Mouse (Mus musculus) midbrain, embryonic 13.5 days (tissue): ENCODE measurements around the gene Gapt. TPM values are rescaled to one million over a fixed set of nuclear protein-coding genes. Genes with fewer than 3 reads are reported as not detected.

Experiments
- ATAC-seq: fragments of 200-750 bp; cut with Nextera tagmentation; 2 replicates; pipeline ENCODE4 v1.8.0; 2017; ENCODE audit warnings: mild to moderate bottlenecking, moderate TSS enrichment, moderate library complexity
- H3K27ac ChIP-seq: fragments of 300-500 bp; sonication (generic); 2 replicates; pipeline ENCODE4 v1.5.1; 2015; ENCODE audit warnings: inconsistent platforms, mild to moderate bottlenecking, moderate library complexity
- H3K27me3 ChIP-seq: fragments of 300-500 bp; sonication (generic); 2 replicates; pipeline ENCODE4 v1.6.1; 2015; ENCODE audit warnings: mild to moderate bottlenecking, inconsistent platforms
- H3K36me3 ChIP-seq: fragments of 300-500 bp; sonication (generic); 2 replicates; pipeline ENCODE4 v1.6.1; 2015; ENCODE audit warnings: mild to moderate bottlenecking, inconsistent platforms
- H3K4me1 ChIP-seq: fragments of 300-500 bp; sonication (generic); replicated peaks from 2 replicates; pipeline ENCODE4 v1.6.1; 2015; ENCODE audit warnings: inconsistent platforms
- H3K4me2 ChIP-seq: fragments of 300-500 bp; sonication (generic); replicated peaks from 2 replicates; pipeline ENCODE4 v1.6.1; 2015; ENCODE audit warnings: moderate library complexity, mild to moderate bottlenecking, inconsistent platforms
- H3K4me3 ChIP-seq: fragments of 300-500 bp; sonication (generic); replicated peaks from 2 replicates; pipeline ENCODE4 v1.5.1; 2015; ENCODE audit warnings: mild to moderate bottlenecking, inconsistent platforms
- H3K9ac ChIP-seq: fragments of 300-500 bp; sonication (generic); replicated peaks from 2 replicates; pipeline ENCODE4 v1.6.1; 2015; ENCODE audit warnings: mild to moderate bottlenecking, inconsistent platforms
- H3K9me3 ChIP-seq: fragments of 300-500 bp; sonication (generic); 2 replicates; pipeline ENCODE4 v1.6.1; 2016; ENCODE audit warnings: mild to moderate bottlenecking, inconsistent platforms
- WGBS: fragments of 180-500 bp; shearing (Covaris S2); methylation state at CpG from one replicate; pipeline ENCODE4 v1.1.7; 2015; 5-methylcytosine and 5-hydroxymethylcytosine counted together
- polyA plus RNA-seq: library from polyadenylated mRNA; unstranded; fragments of >200 nt; fragmentation: Nextera tagmentation; extraction: Ambion mirVana; gene quantifications from 2 replicates; pipeline ENCODE4 v1.2.1, GENCODE M21; 2015

Gapt gene
- polyA plus RNA-seq, 1 experiment from 2014 or later: 0.09 TPM

DNA sequence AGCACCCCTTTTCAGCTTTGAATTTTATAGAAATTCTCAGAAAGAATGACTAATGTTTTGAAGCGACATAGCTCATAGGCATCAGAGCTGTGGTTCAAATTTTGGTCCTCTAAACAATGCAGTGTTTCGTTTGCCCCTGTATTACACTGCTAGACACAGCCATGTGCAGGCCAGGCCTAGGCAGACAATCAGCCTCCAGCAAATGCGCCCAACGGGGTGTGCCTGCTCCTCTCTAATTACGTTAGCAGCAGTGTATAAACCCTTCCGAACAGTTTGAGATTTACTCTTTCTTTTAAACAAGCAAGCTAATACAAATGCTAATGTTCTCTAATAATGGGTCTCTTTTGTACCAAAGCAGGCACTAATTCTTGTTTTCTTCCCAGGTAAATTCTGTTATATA, 14.4 kb downstream of the Gapt start:
- H3K27ac ChIP-seq: no peak overlapping the region
- WGBS: 53% methylated on average over 6 of the region's 6 CpGs
- H3K9me3 ChIP-seq: no peaks in the 10 kb centered on the region; the same call in 1 of the 2 replicates
- H3K4me3 ChIP-seq: no peak overlapping the region
- ATAC-seq: no peak
- H3K36me3 ChIP-seq: no peaks in the 10 kb centered on the region
- H3K9ac ChIP-seq: no peak overlapping the region
- no peak overlapping the region for H3K4me2 ChIP-seq
- H3K27me3 ChIP-seq: no peaks in the 10 kb centered on the region
- H3K4me1 ChIP-seq: peaks cover 10% of the 10 kb centered on the region

- H3K9me3 ChIP-seq: no peaks in the 10 kb centered on the region
- WGBS: 89% methylated on average over 14 of the region's 14 CpGs
- no peak overlapping the region for H3K4me2 ChIP-seq
- H3K4me3 ChIP-seq: no peak overlapping the region
- ATAC-seq: 0 out of 2 replicates have a peak, but pooled peaks have one; percentile 40
- H3K9ac ChIP-seq: no peak overlapping the region
- H3K27me3 ChIP-seq: no peaks in the 10 kb centered on the region
- H3K4me1 ChIP-seq: no peaks in the 10 kb centered on the region
- H3K27ac ChIP-seq: no peak overlapping the region
- H3K36me3 ChIP-seq: no peaks in the 10 kb centered on the region
Measured at GRCm38 (mm10) chr13:110332958-110333597, 23.9 kb downstream of the Gapt start.

DNA sequence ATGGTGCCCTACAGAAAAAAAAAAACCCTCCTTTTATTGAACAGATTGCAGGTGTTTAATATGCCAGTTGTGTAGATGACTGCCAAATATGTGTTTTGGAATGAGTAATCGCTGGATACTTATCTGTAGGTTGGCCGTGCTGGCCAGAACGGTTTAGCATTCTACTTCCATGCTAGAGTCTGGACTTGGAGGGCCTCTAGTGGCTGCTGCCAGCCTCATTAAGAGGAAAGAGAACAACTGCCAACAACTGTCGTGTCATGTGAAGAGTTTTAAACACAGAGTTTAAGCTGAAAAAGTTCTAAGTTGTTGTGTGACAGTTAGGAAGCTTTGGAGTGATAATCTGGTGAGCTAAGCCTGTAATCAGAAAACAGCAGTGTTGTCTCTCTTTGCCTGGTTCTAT, 38.3 kb downstream of the Gapt start:
- Histone ChIP-seq H3K9me3 (no peaks in the 10 kb centered on the region), H3K36me3 (no peaks in the 10 kb centered on the region), H3K27me3 (no peaks in the 10 kb centered on the region), H3K4me3 (no peak overlapping the region), H3K4me2 (no peak overlapping the region), H3K9ac (no peak overlapping the region), H3K27ac (no peak overlapping the region), H3K4me1 (no peaks in the 10 kb centered on the region)
- ATAC-seq: no peak
- WGBS: 68% methylated on average over 4 of the region's 4 CpGs

DNA sequence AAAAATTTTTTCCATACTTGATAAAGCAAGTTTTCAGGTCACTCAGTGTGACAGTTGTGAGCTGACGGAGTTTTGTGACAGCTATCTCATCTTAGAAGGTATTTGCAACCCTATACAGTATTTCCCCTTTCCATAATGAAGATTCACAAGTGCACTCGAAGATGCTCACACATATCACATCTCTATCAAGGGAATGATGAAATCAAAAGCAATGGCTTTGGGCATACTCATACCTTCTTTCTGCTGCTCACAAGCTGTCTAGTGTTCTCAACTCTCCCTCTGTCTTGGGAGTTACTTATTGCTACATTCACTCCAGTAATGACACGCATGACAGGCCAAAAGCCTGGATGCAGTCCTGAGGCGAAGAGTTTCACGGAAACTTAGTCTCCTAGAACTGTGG, 49.8 kb downstream of the Gapt start:
- H3K27me3 ChIP-seq: no peaks in the 10 kb centered on the region
- H3K9me3 ChIP-seq: no peaks in the 10 kb centered on the region
- H3K9ac ChIP-seq: no peak overlapping the region
- no peaks in the 10 kb centered on the region for H3K4me1 ChIP-seq
- no peak overlapping the region for H3K4me2 ChIP-seq
- H3K36me3 ChIP-seq: no peaks in the 10 kb centered on the region
- 90% methylated on average over 5 of the region's 5 CpGs for WGBS
- H3K4me3 ChIP-seq: no peak overlapping the region
- ATAC-seq: no peak
- H3K27ac ChIP-seq: no peak overlapping the region

Other genes starting within 250 kb of the Gapt start
- 207 and 215 TPM in 2 replicates for gene Rab3c, start 76.2 kb downstream of the Gapt start, polyA plus RNA-seq
- gene Plk2, start 37.8 kb upstream of the Gapt start, polyA plus RNA-seq: 155 TPM in 2 replicates